Mouse (Mus musculus): Measurements from ENCODE around the gene Mboat2.

DNA sequence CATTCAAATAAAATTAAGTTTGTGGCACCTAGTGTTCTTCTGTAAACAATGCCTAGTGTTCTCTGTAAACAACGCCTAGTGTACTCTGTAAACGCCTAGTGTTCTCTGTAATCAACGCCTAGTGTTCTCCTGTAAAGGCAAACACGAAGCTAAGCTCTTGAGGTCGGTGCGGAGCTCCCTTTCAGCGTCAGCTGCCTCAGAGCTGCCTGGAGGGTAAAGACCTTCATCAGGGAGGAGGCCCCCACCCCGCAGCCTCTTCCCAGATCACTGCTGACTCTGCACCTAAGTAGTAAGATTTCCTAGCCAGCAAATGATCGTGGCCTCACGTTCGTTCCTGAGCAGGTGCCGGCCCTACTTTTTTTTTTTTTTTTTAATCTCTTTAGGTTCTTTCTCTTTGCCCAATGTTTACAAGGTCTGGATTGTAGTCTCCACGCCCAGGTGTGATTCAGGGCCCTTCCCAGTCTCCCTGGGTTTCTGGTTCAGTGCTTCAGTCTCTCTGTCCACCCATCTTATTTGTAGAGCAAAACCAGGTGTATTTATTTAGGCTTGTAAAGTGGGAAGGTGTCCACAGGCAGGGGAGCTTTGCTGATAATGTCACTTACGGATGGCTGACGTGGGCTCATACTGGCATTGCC lies 181.2 kb downstream of the Mboat2 start:
- TF ChIP-seq CTCF (IDR thresholded peaks at IDR 0.05; ENCODE audit: borderline replicate concordance, insufficient read depth, low read length) (no peak), POLR2A (IDR thresholded peaks at IDR 0.05; ENCODE audit: low read depth, low read length) (no peak)
